17 mouse cellular contexts compared by ENCODE assay signal in genomic region chr9:100962903-100963427, GRCm38 (mm10).
A peak's percentile ranks its signal among the peaks of the same experiment; 100 is the strongest.
DNase-seq lines count a peak whose midpoint lies in the region; ATAC-seq lines count a peak whose summit lies in the region.
"Had no signal": no experiment of that assay in that cellular context is flagged by ENCODE, and none has a peak within 500 bp of the region (broad histone marks: within the 10 kb centered on the region; RNA-seq: fewer than 3 reads in every experiment).

No protein-coding gene starts in this region.

- no peak overlapping the region for H3K27ac ChIP-seq in neural tube, embryonic 13.5 days (replicated peaks)
- no peak overlapping the region for H3K27ac ChIP-seq in liver, embryonic 11.5 days (ENCODE audit: low read depth, low read length)
- peak overlapping the region; percentile 26; the same call in 1 of the 2 replicates for H3K27ac ChIP-seq in midbrain, embryonic 15.5 days
- H3K27ac ChIP-seq: embryonic facial prominence, embryonic 12.5 days; intestine, embryonic 15.5 days; limb, embryonic 13.5 days had no signal

- no peak for DNase-seq in neural tube, embryonic 10.5 days (ENCODE audit: extremely low spot score, low spot score)
- DNase-seq in c-Kit-negative CD71-positive TER-119-positive erythroid progenitor cells, embryonic 14.5 days (ENCODE audit: low read depth, low spot score): peak; percentile 40
- DNase-seq in liver, embryonic 11.5 days (ENCODE audit: low spot score): no peak
- no peak for DNase-seq in thymus, postnatal 14 days
- DNase-seq in heart, postnatal 25 days (ENCODE audit: low spot score): no peak
- no peak for DNase-seq in right cerebral cortex, postnatal 10 days (ENCODE audit: low spot score in 2 of 2)
- DNase-seq: cerebellum, adult 8-10 months; heart, adult 18-20 months; heart, postnatal 10 days; kidney, postnatal 14 days; lung, postnatal 4 days; thymus, adult 18-20 months had no signal

- no peak overlapping the region for H3K4me3 ChIP-seq in neural tube, embryonic 13.5 days
- no peak overlapping the region for H3K4me3 ChIP-seq in liver, embryonic 11.5 days (ENCODE audit: low read depth, low read length)
- no peak overlapping the region for H3K4me3 ChIP-seq in midbrain, embryonic 15.5 days
- H3K4me3 ChIP-seq: embryonic facial prominence, embryonic 12.5 days; intestine, embryonic 15.5 days; limb, embryonic 13.5 days had no signal

- peak; percentile 40; the same call in 1 of the 2 replicates for ATAC-seq in neural tube, embryonic 13.5 days (ENCODE audit: low read depth)
- ATAC-seq in liver, embryonic 11.5 days (replicated peaks; ENCODE audit: low FRiP score): peak; percentile 93
- ATAC-seq in midbrain, embryonic 15.5 days (replicated peaks): peak; percentile 66; the same call in 1 of the 2 replicates
- ATAC-seq: intestine, embryonic 15.5 days had no signal

- 60% methylated on average over 5 of the region's 5 CpGs for WGBS in neural tube, embryonic 13.5 days
- WGBS in liver, embryonic 11.5 days: 60% methylated on average over 5 of the region's 5 CpGs
- 44% methylated on average over 5 of the region's 5 CpGs for WGBS in midbrain, embryonic 15.5 days

- no peaks in the 10 kb centered on the region for H3K27me3 ChIP-seq in neural tube, embryonic 13.5 days
- no peaks in the 10 kb centered on the region for H3K27me3 ChIP-seq in liver, embryonic 11.5 days (replicated peaks; ENCODE audit: control insufficient read depth, insufficient read depth, low read length)
- no peaks in the 10 kb centered on the region for H3K27me3 ChIP-seq in midbrain, embryonic 15.5 days (replicated peaks)
- H3K27me3 ChIP-seq: embryonic facial prominence, embryonic 12.5 days; intestine, embryonic 15.5 days; limb, embryonic 13.5 days had no signal

- no peaks in the 10 kb centered on the region for H3K9me3 ChIP-seq in neural tube, embryonic 13.5 days
- no peaks in the 10 kb centered on the region for H3K9me3 ChIP-seq in liver, embryonic 11.5 days (ENCODE audit: control insufficient read depth, low read length)
- no peaks in the 10 kb centered on the region for H3K9me3 ChIP-seq in midbrain, embryonic 15.5 days
- H3K9me3 ChIP-seq: embryonic facial prominence, embryonic 12.5 days; intestine, embryonic 15.5 days; limb, embryonic 13.5 days had no signal

- peaks cover 9% of the 10 kb centered on the region for H3K4me1 ChIP-seq in neural tube, embryonic 13.5 days (replicated peaks)
- H3K4me1 ChIP-seq in liver, embryonic 11.5 days (replicated peaks; ENCODE audit: control insufficient read depth, insufficient read depth, low read length): no peaks in the 10 kb centered on the region
- no peaks in the 10 kb centered on the region for H3K4me1 ChIP-seq in midbrain, embryonic 15.5 days
- H3K4me1 ChIP-seq: embryonic facial prominence, embryonic 12.5 days; intestine, embryonic 15.5 days; limb, embryonic 13.5 days had no signal

- no peak overlapping the region for H3K4me2 ChIP-seq in neural tube, embryonic 13.5 days
- H3K4me2 ChIP-seq in liver, embryonic 11.5 days: no peak overlapping the region
- no peak overlapping the region for H3K4me2 ChIP-seq in midbrain, embryonic 15.5 days
- H3K4me2 ChIP-seq: embryonic facial prominence, embryonic 12.5 days; intestine, embryonic 15.5 days; limb, embryonic 13.5 days had no signal

- H3K9ac ChIP-seq in neural tube, embryonic 13.5 days: no peak overlapping the region
- H3K9ac ChIP-seq in liver, embryonic 11.5 days (ENCODE audit: low read depth, low read length): no peak overlapping the region
- no peak overlapping the region for H3K9ac ChIP-seq in midbrain, embryonic 15.5 days
- H3K9ac ChIP-seq: embryonic facial prominence, embryonic 12.5 days; intestine, embryonic 15.5 days; limb, embryonic 13.5 days had no signal

- intact Hi-C loops in heart, postnatal 25 days (cut with DNase I): no loop called here

- peaks cover 19% of the 10 kb centered on the region; the same call in 1 of the 2 replicates for H3K36me3 ChIP-seq in neural tube, embryonic 13.5 days
- H3K36me3 ChIP-seq in liver, embryonic 11.5 days (ENCODE audit: control insufficient read depth, insufficient read depth, low read length): no peaks in the 10 kb centered on the region
- H3K36me3 ChIP-seq in midbrain, embryonic 15.5 days (replicated peaks): no peaks in the 10 kb centered on the region
- H3K36me3 ChIP-seq: intestine, embryonic 15.5 days had no signal

Comparison
In these comparisons a context has a peak if more than half of its experiments do, and no peak if none do; other contexts are left out.
1. ATAC-seq: peak in every context shown above with its lines; median percentile 93 in liver, embryonic 11.5 days; 66 in midbrain, embryonic 15.5 days; 40 in neural tube, embryonic 13.5 days.